Mouse (Mus musculus): Measurements from ENCODE around the gene Cysltr1. TPM values are rescaled to one million over a fixed set of nuclear protein-coding genes. Genes with fewer than 3 reads are reported as not detected.

The Cysltr1 gene
- 2.4 TPM for polyA plus RNA-seq (2017; shearing (Covaris generic))

DNA sequence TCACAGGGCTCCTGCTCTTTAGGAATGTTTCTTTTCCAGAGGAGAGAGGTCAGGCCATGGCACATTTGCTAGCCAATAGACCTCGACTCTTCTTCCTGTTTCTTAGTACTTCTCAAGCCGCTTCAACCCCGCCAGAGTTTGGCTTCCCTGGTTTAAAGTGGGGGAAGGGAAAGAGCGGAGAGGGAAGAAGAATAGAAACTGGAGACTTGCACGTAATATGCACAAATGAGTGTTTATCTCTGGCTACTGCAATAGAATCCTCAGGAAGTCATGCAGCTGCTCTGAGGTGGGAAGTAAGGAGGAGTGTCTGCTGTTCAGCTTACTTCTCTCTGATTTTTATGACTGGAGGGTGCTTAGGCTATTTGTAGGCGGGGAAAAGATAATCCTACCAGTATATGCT is at the start of gene Cysltr1:
Gene Cysltr1, minus strand, starts transcription at position 294 of the 400 bp plus-strand sequence.

DNA sequence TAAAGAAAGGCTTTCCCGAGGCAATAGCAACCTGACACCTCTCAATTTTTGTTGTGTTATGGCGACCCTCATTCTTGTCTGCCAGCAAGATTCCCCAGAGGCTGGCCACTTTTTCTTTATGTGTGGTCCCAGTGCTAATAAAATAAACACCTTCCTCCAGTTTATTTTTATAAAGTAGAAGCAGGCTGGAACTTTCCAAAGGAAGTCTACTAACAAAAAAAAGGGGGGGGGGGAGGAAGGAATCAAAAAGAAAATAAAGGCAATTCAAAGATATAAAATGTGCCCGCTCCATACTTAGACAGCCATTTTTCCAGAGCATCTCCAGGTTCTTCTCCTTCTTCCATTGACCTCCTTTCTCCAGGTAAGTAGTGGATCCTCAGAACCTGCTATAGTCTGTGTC is 20.6 kb downstream of the Cysltr1 start, which contains the start of gene Gm5127:
Gene Gm5127, plus strand, starts transcription at position 301 of the 400 bp plus-strand sequence.

Other genes with a start within 250 kb of the Cysltr1 start
- gene Fndc3c1, start 118.3 kb downstream of the Cysltr1 start, polyA plus RNA-seq (2017; shearing (Covaris generic)) = not detected
- 1.1 TPM for gene Gm5127, start 20.5 kb downstream of the Cysltr1 start, polyA plus RNA-seq (2017; shearing (Covaris generic))
- not detected for gene Rtl3, start 237.0 kb upstream of the Cysltr1 start, polyA plus RNA-seq (2017; shearing (Covaris generic))

Data from activated CD4-positive, CD25-positive, alpha-beta regulatory T cell, adult 9 weeks (primary cell).